Mouse (Mus musculus): ENCODE data around the gene Mrpl34. TPM values are rescaled to one million over a fixed set of nuclear protein-coding genes. Genes with fewer than 3 reads are reported as not detected.
A peak's percentile ranks its signal among the peaks of the same experiment; 100 is the strongest.

The Mrpl34 gene
- polyA plus RNA-seq, 1 experiment from 2014 or later: 175 TPM

GRCm38 (mm10) chr8:71485142-71486135, 20.7 kb downstream of the Mrpl34 start, which contains the start of gene Ano8:
TSS of gene Ano8 (minus strand) at chr8:71485963.
- H3K4me2 ChIP-seq (ENCODE audit: low read depth, low read length): peak within 1 kb of the TSS; percentile 94
- peak within 1 kb of the TSS; percentile 92 for H3K9ac ChIP-seq (ENCODE audit: low read length)
- ATAC-seq (replicated peaks; ENCODE audit: extremely low read depth, insufficient read depth, low FRiP score): peak; percentile 67
- peaks cover 3% of the 10 kb centered on the region; the same call in 1 of the 2 replicates for H3K27me3 ChIP-seq (ENCODE audit: control insufficient read depth, insufficient read depth, low read length)
- peaks cover 15% of the 10 kb centered on the region for H3K4me1 ChIP-seq (ENCODE audit: control insufficient read depth, insufficient read depth, low read length)
- H3K9me3 ChIP-seq (replicated peaks; ENCODE audit: control insufficient read depth, low read length): no peaks in the 10 kb centered on the region
- WGBS: 6% methylated on average over 56 of the region's 58 CpGs
- H3K4me3 ChIP-seq (ENCODE audit: low read length): peak within 1 kb of the TSS; percentile 85
- peak within 1 kb of the TSS; percentile 69 for H3K27ac ChIP-seq (ENCODE audit: low read length)
- no peaks in the 10 kb centered on the region for H3K36me3 ChIP-seq (ENCODE audit: control insufficient read depth, insufficient read depth)

- Histone ChIP-seq H3K9ac (ENCODE audit: low read length) (peak overlapping the region; percentile 53; the same call in 1 of the 2 replicates), H3K27ac (ENCODE audit: low read length) (peak overlapping the region; percentile 45), H3K4me1 (ENCODE audit: control insufficient read depth, insufficient read depth, low read length) (peaks cover 15% of the 10 kb centered on the region), H3K4me2 (ENCODE audit: low read depth, low read length) (peak overlapping the region; percentile 94), H3K9me3 (replicated peaks; ENCODE audit: control insufficient read depth, low read length) (no peaks in the 10 kb centered on the region), H3K4me3 (ENCODE audit: low read length) (peak overlapping the region; percentile 85), H3K36me3 (ENCODE audit: control insufficient read depth, insufficient read depth) (no peaks in the 10 kb centered on the region), H3K27me3 (ENCODE audit: control insufficient read depth, insufficient read depth, low read length) (peaks cover 3% of the 10 kb centered on the region; the same call in 1 of the 2 replicates)
- no peak for ATAC-seq (replicated peaks; ENCODE audit: extremely low read depth, insufficient read depth, low FRiP score)
- WGBS: 16% methylated on average over 7 of the region's 7 CpGs
Observed at GRCm38 (mm10) chr8:71486136-71486529, 21.4 kb downstream of the Mrpl34 start.

- Histone ChIP-seq H3K27me3 (ENCODE audit: control insufficient read depth, insufficient read depth, low read length) (no peaks in the 10 kb centered on the region), H3K4me3 (ENCODE audit: low read length) (peak within 1 kb of the TSS; percentile 88), H3K4me2 (ENCODE audit: low read depth, low read length) (peak within 1 kb of the TSS; percentile 99), H3K9ac (ENCODE audit: low read length) (peak within 1 kb of the TSS; percentile 88), H3K9me3 (replicated peaks; ENCODE audit: control insufficient read depth, low read length) (no peaks in the 10 kb centered on the region), H3K36me3 (ENCODE audit: control insufficient read depth, insufficient read depth) (peaks cover 8% of the 10 kb centered on the region; the same call in 1 of the 2 replicates), H3K4me1 (ENCODE audit: control insufficient read depth, insufficient read depth, low read length) (peaks cover 15% of the 10 kb centered on the region), H3K27ac (ENCODE audit: low read length) (peak within 1 kb of the TSS; percentile 93)
- ATAC-seq (replicated peaks; ENCODE audit: extremely low read depth, insufficient read depth, low FRiP score): peak; percentile 40
- under 1% methylated on average over 33 of the region's 33 CpGs for WGBS
Observed at GRCm38 (mm10) chr8:71487691-71488445, 23.1 kb downstream of the Mrpl34 start, which contains the start of gene Gtpbp3. TSS of gene Gtpbp3 (plus strand) at chr8:71488103.

- WGBS: under 1% methylated on average over 22 of the region's 22 CpGs
- Histone ChIP-seq H3K4me1 (ENCODE audit: control insufficient read depth, insufficient read depth, low read length) (peaks cover 15% of the 10 kb centered on the region), H3K36me3 (ENCODE audit: control insufficient read depth, insufficient read depth) (peaks cover 8% of the 10 kb centered on the region; the same call in 1 of the 2 replicates), H3K9me3 (replicated peaks; ENCODE audit: control insufficient read depth, low read length) (no peaks in the 10 kb centered on the region), H3K27ac (ENCODE audit: low read length) (peak overlapping the region; percentile 93), H3K4me3 (ENCODE audit: low read length) (peak overlapping the region; percentile 88), H3K4me2 (ENCODE audit: low read depth, low read length) (peak overlapping the region; percentile 99), H3K27me3 (ENCODE audit: control insufficient read depth, insufficient read depth, low read length) (no peaks in the 10 kb centered on the region), H3K9ac (ENCODE audit: low read length) (peak overlapping the region; percentile 88)
- ATAC-seq (replicated peaks; ENCODE audit: extremely low read depth, insufficient read depth, low FRiP score): peak; percentile 79
Observed at GRCm38 (mm10) chr8:71488454-71488853, 23.7 kb downstream of the Mrpl34 start.

GRCm38 (mm10) chr8:71495039-71495438, 30.3 kb downstream of the Mrpl34 start:
- Histone ChIP-seq H3K9me3 (replicated peaks; ENCODE audit: control insufficient read depth, low read length) (no peaks in the 10 kb centered on the region), H3K27ac (ENCODE audit: low read length) (peak overlapping the region; percentile 81), H3K4me3 (ENCODE audit: low read length) (no peak overlapping the region), H3K4me2 (ENCODE audit: low read depth, low read length) (peak overlapping the region; percentile 51), H3K4me1 (ENCODE audit: control insufficient read depth, insufficient read depth, low read length) (peaks cover 44% of the 10 kb centered on the region), H3K27me3 (ENCODE audit: control insufficient read depth, insufficient read depth, low read length) (no peaks in the 10 kb centered on the region), H3K9ac (ENCODE audit: low read length) (0 out of 2 replicates have a peak overlapping the region, but pooled peaks have one; percentile 47), H3K36me3 (ENCODE audit: control insufficient read depth, insufficient read depth) (peaks cover 8% of the 10 kb centered on the region; the same call in 1 of the 2 replicates)
- ATAC-seq (replicated peaks; ENCODE audit: extremely low read depth, insufficient read depth, low FRiP score): peak; percentile 49
- WGBS: 17% methylated on average over 16 of the region's 16 CpGs

GRCm38 (mm10) chr8:71495811-71496210, 31.1 kb downstream of the Mrpl34 start:
- H3K4me2 ChIP-seq (ENCODE audit: low read depth, low read length): no peak overlapping the region
- peaks cover 8% of the 10 kb centered on the region; the same call in 1 of the 2 replicates for H3K36me3 ChIP-seq (ENCODE audit: control insufficient read depth, insufficient read depth)
- H3K9me3 ChIP-seq (replicated peaks; ENCODE audit: control insufficient read depth, low read length): no peaks in the 10 kb centered on the region
- H3K27ac ChIP-seq (ENCODE audit: low read length): peak overlapping the region; percentile 81
- H3K27me3 ChIP-seq (ENCODE audit: control insufficient read depth, insufficient read depth, low read length): no peaks in the 10 kb centered on the region
- ATAC-seq (replicated peaks; ENCODE audit: extremely low read depth, insufficient read depth, low FRiP score): no peak
- no peak overlapping the region for H3K4me3 ChIP-seq (ENCODE audit: low read length)
- 83% methylated on average over 5 of the region's 5 CpGs for WGBS
- peaks cover 44% of the 10 kb centered on the region for H3K4me1 ChIP-seq (ENCODE audit: control insufficient read depth, insufficient read depth, low read length)
- 0 out of 2 replicates have a peak overlapping the region, but pooled peaks have one; percentile 35 for H3K9ac ChIP-seq (ENCODE audit: low read length)

GRCm38 (mm10) chr8:71496481-71496880, 31.7 kb downstream of the Mrpl34 start:
- no peak overlapping the region for H3K4me3 ChIP-seq (ENCODE audit: low read length)
- H3K9ac ChIP-seq (ENCODE audit: low read length): 0 out of 2 replicates have a peak overlapping the region, but pooled peaks have one; percentile 28
- H3K4me2 ChIP-seq (ENCODE audit: low read depth, low read length): no peak overlapping the region
- WGBS: 31% methylated on average over 11 of the region's 11 CpGs
- H3K27ac ChIP-seq (ENCODE audit: low read length): peak overlapping the region; percentile 81
- H3K9me3 ChIP-seq (replicated peaks; ENCODE audit: control insufficient read depth, low read length): no peaks in the 10 kb centered on the region
- H3K4me1 ChIP-seq (ENCODE audit: control insufficient read depth, insufficient read depth, low read length): peaks cover 44% of the 10 kb centered on the region
- H3K27me3 ChIP-seq (ENCODE audit: control insufficient read depth, insufficient read depth, low read length): no peaks in the 10 kb centered on the region
- H3K36me3 ChIP-seq (ENCODE audit: control insufficient read depth, insufficient read depth): peaks cover 8% of the 10 kb centered on the region; the same call in 1 of the 2 replicates
- ATAC-seq (replicated peaks; ENCODE audit: extremely low read depth, insufficient read depth, low FRiP score): peak; percentile 56; the same call in 1 of the 2 replicates

- no peak for ATAC-seq (replicated peaks; ENCODE audit: extremely low read depth, insufficient read depth, low FRiP score)
- H3K9me3 ChIP-seq (replicated peaks; ENCODE audit: control insufficient read depth, low read length): no peaks in the 10 kb centered on the region
- H3K4me2 ChIP-seq (ENCODE audit: low read depth, low read length): no peak overlapping the region
- H3K4me3 ChIP-seq (ENCODE audit: low read length): no peak overlapping the region
- H3K27ac ChIP-seq (ENCODE audit: low read length): peak overlapping the region; percentile 81
- 82% methylated on average over 1 of the region's 1 CpGs for WGBS
- no peaks in the 10 kb centered on the region for H3K27me3 ChIP-seq (ENCODE audit: control insufficient read depth, insufficient read depth, low read length)
- no peak overlapping the region for H3K9ac ChIP-seq (ENCODE audit: low read length)
- H3K4me1 ChIP-seq (ENCODE audit: control insufficient read depth, insufficient read depth, low read length): peaks cover 44% of the 10 kb centered on the region
- H3K36me3 ChIP-seq (ENCODE audit: control insufficient read depth, insufficient read depth): peaks cover 8% of the 10 kb centered on the region; the same call in 1 of the 2 replicates
Observed at GRCm38 (mm10) chr8:71497077-71497645, 32.4 kb downstream of the Mrpl34 start.
